Mouse (Mus musculus) small intestine, adult 2 months (tissue): Measurements from ENCODE around the gene Umod. TPM values are rescaled to one million over a fixed set of nuclear protein-coding genes. Genes with fewer than 3 reads are reported as not detected.

Experiments
- H3K27ac ChIP-seq: fragments of 200-500 bp; 2 replicates; pipeline ENCODE4 v1.5.1; 2012; ENCODE audit warnings: low read depth, low read length, control low read depth, inconsistent platforms; ENCODE audit not compliant: insufficient read depth
- H3K27me3 ChIP-seq: fragments of 200-500 bp; 2 replicates; pipeline ENCODE4 v1.6.1; 2012; ENCODE audit warnings: mild to moderate bottlenecking, moderate library complexity, low read length, inconsistent platforms; ENCODE audit not compliant: control insufficient read depth, insufficient read depth
- H3K36me3 ChIP-seq: fragments of 200-500 bp; 2 replicates; pipeline ENCODE4 v1.6.1; 2012; ENCODE audit warnings: mild to moderate bottlenecking, low read length, control low read depth, inconsistent platforms; ENCODE audit not compliant: control insufficient read depth, insufficient read depth
- H3K4me1 ChIP-seq: fragments of 200-500 bp; 2 replicates; pipeline ENCODE4 v1.6.1; 2012; ENCODE audit warnings: low read length, inconsistent platforms, mixed read lengths; ENCODE audit not compliant: control insufficient read depth, insufficient read depth, insufficient read length
- H3K4me3 ChIP-seq: fragments of 200-500 bp; 2 replicates; pipeline ENCODE4 v1.5.1; 2012; ENCODE audit warnings: low read depth, mild to moderate bottlenecking, control low read depth, inconsistent platforms, low read length, moderate library complexity
- CTCF ChIP-seq: fragments of 200-500 bp; IDR thresholded peaks from 2 replicates; pipeline ENCODE4 v1.5.1; 2012; ENCODE audit warnings: low read depth, mild to moderate bottlenecking, control low read depth, inconsistent platforms, low read length, moderate library complexity, mixed read lengths; ENCODE audit not compliant: insufficient replicate concordance, insufficient read length; ENCODE audit errors: extremely low read depth
- POLR2A ChIP-seq: fragments of 200-500 bp; IDR thresholded peaks from 2 replicates; pipeline ENCODE4 v1.6.1; 2012; ENCODE audit warnings: low read depth, mild to moderate bottlenecking, control low read depth, inconsistent platforms, low read length, moderate library complexity
- WGBS: fragments of 180-500 bp; shearing (Covaris S2); methylation state at CpG from one replicate; pipeline ENCODE4 v1.1.7; 2018; 5-methylcytosine and 5-hydroxymethylcytosine counted together
- polyA plus RNA-seq: library from polyadenylated mRNA; depleted of rRNA; stranded (reverse); fragments of >200 nt; gene quantifications from 2 replicates; pipeline ENCODE4 v1.2.3, GENCODE M21; 2012

Gene Umod
- polyA plus RNA-seq, 1 experiment: not detected

GRCm38 (mm10) chr7:119490041-119490780 is 11.1 kb upstream of the Umod start:
- H3K27me3 ChIP-seq: no peaks in the 10 kb centered on the region
- no peak for TF ChIP-seq POLR2A
- TF ChIP-seq CTCF: no peak
- H3K4me1 ChIP-seq: no peaks in the 10 kb centered on the region
- H3K4me3 ChIP-seq: no peak overlapping the region
- H3K27ac ChIP-seq: no peak overlapping the region
- WGBS: 76% methylated on average over 4 of the region's 4 CpGs
- H3K36me3 ChIP-seq: no peaks in the 10 kb centered on the region

GRCm38 (mm10) chr7:119486683-119487082 is 7.6 kb upstream of the Umod start:
- Histone ChIP-seq H3K27me3 (no peaks in the 10 kb centered on the region), H3K4me1 (no peaks in the 10 kb centered on the region), H3K27ac (no peak overlapping the region), H3K4me3 (no peak overlapping the region), H3K36me3 (no peaks in the 10 kb centered on the region)
- whole genome bisulfite sequencing: 77% methylated on average over 5 of the region's 5 CpGs
- TF ChIP-seq POLR2A (no peak), CTCF (no peak)

GRCm38 (mm10) chr7:119484154-119484553 is 5.1 kb upstream of the Umod start:
- no peak overlapping the region for H3K4me3 ChIP-seq
- no peaks in the 10 kb centered on the region for H3K27me3 ChIP-seq
- H3K4me1 ChIP-seq: no peaks in the 10 kb centered on the region
- H3K27ac ChIP-seq: no peak overlapping the region
- TF ChIP-seq CTCF (no peak), POLR2A (no peak)
- H3K36me3 ChIP-seq: no peaks in the 10 kb centered on the region
- WGBS: 82% methylated on average over 4 of the region's 4 CpGs

- no peaks in the 10 kb centered on the region for H3K36me3 ChIP-seq
- H3K4me3 ChIP-seq: no peak overlapping the region
- no peaks in the 10 kb centered on the region for H3K27me3 ChIP-seq
- TF ChIP-seq CTCF: no peak
- TF ChIP-seq POLR2A: no peak
- no peaks in the 10 kb centered on the region for H3K4me1 ChIP-seq
- 67% methylated on average over 33 of the region's 33 CpGs for WGBS
- no peak overlapping the region for H3K27ac ChIP-seq
Observed at GRCm38 (mm10) chr7:119476500-119477389, 2.3 kb downstream of the Umod start.

GRCm38 (mm10) chr7:119459185-119459584 is 19.9 kb downstream of the Umod start, which contains the start of gene Gp2:
TSS of gene Gp2 (minus strand) at chr7:119459285.
- Histone ChIP-seq H3K4me1 (no peaks in the 10 kb centered on the region), H3K27me3 (no peaks in the 10 kb centered on the region), H3K36me3 (no peaks in the 10 kb centered on the region), H3K4me3 (no peak within 1 kb of the TSS), H3K27ac (no peak within 1 kb of the TSS)
- 77% methylated on average over 6 of the region's 6 CpGs for WGBS
- no peak for TF ChIP-seq CTCF
- no peak for TF ChIP-seq POLR2A

- H3K27ac ChIP-seq: no peak overlapping the region
- no peaks in the 10 kb centered on the region for H3K36me3 ChIP-seq
- H3K4me1 ChIP-seq: no peaks in the 10 kb centered on the region
- no peak overlapping the region for H3K4me3 ChIP-seq
- 75% methylated on average over 7 of the region's 7 CpGs for WGBS
- no peak for TF ChIP-seq CTCF
- TF ChIP-seq POLR2A: no peak
- H3K27me3 ChIP-seq: no peaks in the 10 kb centered on the region
Observed at GRCm38 (mm10) chr7:119454192-119454591, 24.9 kb downstream of the Umod start.

GRCm38 (mm10) chr7:119443849-119444248 is 35.2 kb downstream of the Umod start:
- no peaks in the 10 kb centered on the region for H3K36me3 ChIP-seq
- WGBS: 62% methylated on average over 4 of the region's 4 CpGs
- no peak overlapping the region for H3K27ac ChIP-seq
- no peaks in the 10 kb centered on the region for H3K4me1 ChIP-seq
- H3K4me3 ChIP-seq: no peak overlapping the region
- TF ChIP-seq CTCF: no peak
- no peak for TF ChIP-seq POLR2A
- H3K27me3 ChIP-seq: no peaks in the 10 kb centered on the region

- TF ChIP-seq CTCF: no peak
- no peak overlapping the region for H3K27ac ChIP-seq
- 51% methylated on average over 1 of the region's 1 CpGs for WGBS
Observed at GRCm38 (mm10) chr7:119441938-119442337, 37.1 kb downstream of the Umod start.

More at GRCm38 (mm10) chr7:119441938-119442337, 37.1 kb downstream of the Umod start:
- no peak overlapping the region for H3K4me3 ChIP-seq
- H3K36me3 ChIP-seq: no peaks in the 10 kb centered on the region
- H3K27me3 ChIP-seq: no peaks in the 10 kb centered on the region
- H3K4me1 ChIP-seq: no peaks in the 10 kb centered on the region
